Mouse (Mus musculus) small intestine, adult 2 months (tissue): ENCODE measurements around the gene Phlpp1. TPM values are rescaled to one million over a fixed set of nuclear protein-coding genes. Genes with fewer than 3 reads are reported as not detected.
A peak's percentile ranks its signal among the peaks of the same experiment; 100 is the strongest.

Experiments used
- H3K27ac ChIP-seq: fragments of 200-500 bp; 2 replicates; pipeline ENCODE4 v1.5.1; 2012; ENCODE audit warnings: low read depth, low read length, control low read depth, inconsistent platforms; ENCODE audit not compliant: insufficient read depth
- H3K27me3 ChIP-seq: fragments of 200-500 bp; 2 replicates; pipeline ENCODE4 v1.6.1; 2012; ENCODE audit warnings: mild to moderate bottlenecking, moderate library complexity, low read length, inconsistent platforms; ENCODE audit not compliant: control insufficient read depth, insufficient read depth
- H3K36me3 ChIP-seq: fragments of 200-500 bp; 2 replicates; pipeline ENCODE4 v1.6.1; 2012; ENCODE audit warnings: mild to moderate bottlenecking, low read length, control low read depth, inconsistent platforms; ENCODE audit not compliant: control insufficient read depth, insufficient read depth
- H3K4me1 ChIP-seq: fragments of 200-500 bp; 2 replicates; pipeline ENCODE4 v1.6.1; 2012; ENCODE audit warnings: low read length, inconsistent platforms, mixed read lengths; ENCODE audit not compliant: control insufficient read depth, insufficient read depth, insufficient read length
- H3K4me3 ChIP-seq: fragments of 200-500 bp; 2 replicates; pipeline ENCODE4 v1.5.1; 2012; ENCODE audit warnings: low read depth, mild to moderate bottlenecking, control low read depth, inconsistent platforms, low read length, moderate library complexity
- CTCF ChIP-seq: fragments of 200-500 bp; IDR thresholded peaks from 2 replicates; pipeline ENCODE4 v1.5.1; 2012; ENCODE audit warnings: low read depth, mild to moderate bottlenecking, control low read depth, inconsistent platforms, low read length, moderate library complexity, mixed read lengths; ENCODE audit not compliant: insufficient replicate concordance, insufficient read length; ENCODE audit errors: extremely low read depth
- POLR2A ChIP-seq: fragments of 200-500 bp; IDR thresholded peaks from 2 replicates; pipeline ENCODE4 v1.6.1; 2012; ENCODE audit warnings: low read depth, mild to moderate bottlenecking, control low read depth, inconsistent platforms, low read length, moderate library complexity
- WGBS: fragments of 180-500 bp; shearing (Covaris S2); methylation state at CpG from one replicate; pipeline ENCODE4 v1.1.7; 2018; 5-methylcytosine and 5-hydroxymethylcytosine counted together
- polyA plus RNA-seq: library from polyadenylated mRNA; depleted of rRNA; stranded (reverse); fragments of >200 nt; gene quantifications from 2 replicates; pipeline ENCODE4 v1.2.3, GENCODE M21; 2012; rRNA removed

The Phlpp1 gene
- polyA plus RNA-seq, 1 experiment = 6.5 TPM

- Histone ChIP-seq H3K27ac (no peak overlapping the region), H3K36me3 (no peaks in the 10 kb centered on the region), H3K4me3 (no peak overlapping the region), H3K4me1 (peaks cover 8% of the 10 kb centered on the region; the same call in 1 of the 2 replicates), H3K27me3 (no peaks in the 10 kb centered on the region)
- WGBS = 26% methylated on average over 9 of the region's 9 CpGs
- no peak for TF ChIP-seq POLR2A
- TF ChIP-seq CTCF = peak; percentile 53; the same call in 1 of the 2 replicates
These were observed 253.8 kb downstream of the Phlpp1 start for GRCm38 (mm10) chr1:106425128-106425936.

GRCm38 (mm10) chr1:106428170-106428569, 256.6 kb downstream of the Phlpp1 start:
- 8% methylated on average over 8 of the region's 8 CpGs for WGBS

GRCm38 (mm10) chr1:106428580-106428979, 257.0 kb downstream of the Phlpp1 start:
- Histone ChIP-seq H3K27me3 (no peaks in the 10 kb centered on the region), H3K4me1 (peaks cover 8% of the 10 kb centered on the region; the same call in 1 of the 2 replicates), H3K27ac (peak overlapping the region; percentile 10; the same call in 1 of the 2 replicates), H3K36me3 (no peaks in the 10 kb centered on the region), H3K4me3 (no peak overlapping the region)
- WGBS = 20% methylated on average over 4 of the region's 4 CpGs
- TF ChIP-seq POLR2A (no peak), CTCF (no peak)

More at GRCm38 (mm10) chr1:106428170-106428569, 256.6 kb downstream of the Phlpp1 start:
- no peaks in the 10 kb centered on the region for H3K36me3 ChIP-seq
- H3K27ac ChIP-seq = peak overlapping the region; percentile 10; the same call in 1 of the 2 replicates
- H3K4me1 ChIP-seq = peaks cover 8% of the 10 kb centered on the region; the same call in 1 of the 2 replicates
- H3K4me3 ChIP-seq = no peak overlapping the region
- no peaks in the 10 kb centered on the region for H3K27me3 ChIP-seq
- TF ChIP-seq CTCF = no peak
- TF ChIP-seq POLR2A = no peak

- Histone ChIP-seq H3K27ac (no peak overlapping the region), H3K36me3 (no peaks in the 10 kb centered on the region), H3K27me3 (no peaks in the 10 kb centered on the region), H3K4me1 (peaks cover 2% of the 10 kb centered on the region; the same call in 1 of the 2 replicates), H3K4me3 (no peak overlapping the region)
- TF ChIP-seq CTCF (no peak), POLR2A (no peak)
- 67% methylated on average over 2 of the region's 2 CpGs for WGBS
These were observed 262.0 kb downstream of the Phlpp1 start for GRCm38 (mm10) chr1:106433580-106433979.

Other genes with a start within 250 kb of the Phlpp1 start
- 4.4 and 9.0 TPM in 2 replicates for gene Zcchc2, start 181.3 kb upstream of the Phlpp1 start, polyA plus RNA-seq